Mouse (Mus musculus) spleen, postnatal 14 days (tissue): ENCODE data around the gene Ankrd26.

Experiments used
- DNase-seq, 2 experiments: peaks; one replicate each; pipeline ENCODE4 v3.0.0; 2021 to 2022; ENCODE audit warnings: low spot score in 2 of 2

The Ankrd26 gene

GRCm38 (mm10) chr6:118478957-118479708 lies 82.9 kb downstream of the Ankrd26 start, which contains the start of gene Zfp9:
Zfp9 (minus strand) TSS chr6:118479320.
- peak; percentile 12 to 14 for DNase-seq

- DNase-seq, result no peak
Measured at GRCm38 (mm10) chr6:118477875-118478785, 83.9 kb downstream of the Ankrd26 start.

GRCm38 (mm10) chr6:118462069-118462705 lies 99.8 kb downstream of the Ankrd26 start:
- DNase-seq, result no peak

- no peak for DNase-seq
Measured at GRCm38 (mm10) chr6:118457726-118458125, 104.3 kb downstream of the Ankrd26 start.

- peak; percentile 21 to 58 for DNase-seq
Measured at GRCm38 (mm10) chr6:118455042-118455631, 106.9 kb downstream of the Ankrd26 start, which contains the start of gene Zfp248. Zfp248 (minus strand) TSS chr6:118455528.

- no peak for DNase-seq
Measured at GRCm38 (mm10) chr6:118454452-118454851, 107.6 kb downstream of the Ankrd26 start.
